Mouse (Mus musculus) thymus, adult 2 months (tissue): ENCODE results near the gene Pde10a. TPM values are rescaled to one million over a fixed set of nuclear protein-coding genes. Genes with fewer than 3 reads are reported as not detected.

Source experiments
- DNase-seq: peaks from one replicate; pipeline ENCODE4 v3.0.0; 2021
- H3K27ac ChIP-seq: fragments of 200-500 bp; 2 replicates; pipeline ENCODE4 v1.5.1; 2012; ENCODE audit warnings: low read length, control low read depth; ENCODE audit not compliant: control insufficient read depth, insufficient read depth
- H3K27me3 ChIP-seq: fragments of 200-500 bp; 2 replicates; pipeline ENCODE4 v1.6.1; 2012; ENCODE audit warnings: mild to moderate bottlenecking, low read length, moderate library complexity, mixed read lengths; ENCODE audit not compliant: control insufficient read depth, insufficient read depth
- H3K36me3 ChIP-seq: fragments of 200-500 bp; 2 replicates; pipeline ENCODE4 v1.6.1; 2012; ENCODE audit warnings: mild to moderate bottlenecking, low read length, moderate library complexity; ENCODE audit not compliant: control insufficient read depth, insufficient read depth
- H3K4me1 ChIP-seq: fragments of 200-500 bp; replicated peaks from 2 replicates; pipeline ENCODE4 v1.6.1; 2012; ENCODE audit warnings: low read length; ENCODE audit not compliant: control insufficient read depth, insufficient read depth
- H3K4me3 ChIP-seq: fragments of 200-500 bp; 2 replicates; pipeline ENCODE4 v1.5.1; 2012; ENCODE audit warnings: mild to moderate bottlenecking, low read length, control low read depth, moderate library complexity; ENCODE audit not compliant: control insufficient read depth, insufficient read depth
- CTCF ChIP-seq: fragments of 200-500 bp; IDR thresholded peaks from 2 replicates; pipeline ENCODE4 v1.5.1; 2012; ENCODE audit warnings: mild to moderate bottlenecking, control low read depth, low read length, moderate library complexity, borderline replicate concordance; ENCODE audit not compliant: control insufficient read depth, poor library complexity, insufficient read depth; ENCODE audit errors: extremely low read depth
- POLR2A ChIP-seq: fragments of 200-500 bp; IDR thresholded peaks from 2 replicates; pipeline ENCODE4 v1.6.1; 2012; ENCODE audit warnings: mild to moderate bottlenecking, low read length, control low read depth, moderate library complexity; ENCODE audit not compliant: control insufficient read depth, poor library complexity, insufficient read depth; ENCODE audit errors: extremely low read depth
- WGBS: fragments of 180-500 bp; shearing (Covaris S2); methylation state at CpG from one replicate; pipeline ENCODE4 v1.1.7; 2018; 5-methylcytosine and 5-hydroxymethylcytosine counted together
- polyA plus RNA-seq: library from polyadenylated mRNA; depleted of rRNA; stranded (reverse); fragments of >200 nt; gene quantifications from 2 replicates; pipeline ENCODE4 v1.2.3, GENCODE M21; 2012

Gene Pde10a
- polyA plus RNA-seq, 1 experiment = 4.8 TPM

DNA sequence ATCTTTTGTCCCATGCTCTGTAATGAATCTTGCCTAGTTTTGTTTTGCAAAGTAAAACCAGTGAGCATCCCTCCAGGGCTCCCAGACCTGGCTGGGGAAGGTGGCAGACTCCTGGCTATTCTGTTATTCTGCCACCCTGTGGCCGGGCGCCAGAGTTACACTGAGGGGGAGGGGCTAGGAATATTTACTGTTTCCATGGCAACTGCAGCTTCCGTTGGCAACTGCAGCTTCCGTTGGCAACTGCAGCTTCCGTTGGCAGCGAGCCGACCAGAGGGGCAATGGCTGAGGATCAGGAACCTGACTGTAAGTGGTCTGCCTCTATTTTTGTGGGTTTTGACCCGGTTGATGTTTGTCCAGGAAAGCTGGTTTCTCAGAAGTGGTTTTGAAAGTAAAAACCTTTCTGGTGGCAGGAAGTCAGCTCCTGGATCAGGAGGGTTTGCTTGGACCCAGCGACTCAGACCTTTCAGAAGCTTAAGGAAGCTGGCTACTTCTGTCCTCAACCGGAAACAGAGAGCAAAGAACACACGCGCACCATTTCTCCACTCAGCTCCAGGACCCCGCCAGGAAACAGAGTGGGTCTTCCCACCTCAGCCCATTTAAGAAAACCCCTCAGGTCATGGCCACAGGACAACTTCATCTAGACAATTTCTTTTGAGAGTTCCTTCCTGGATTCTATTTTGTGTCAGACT, 463.1 kb downstream of the Pde10a start, which contains the start of gene 1700010I14Rik:
Gene 1700010I14Rik (plus strand): TSS at position 215 of the 689 bp plus-strand sequence.
- Histone ChIP-seq H3K27me3 (no peaks in the 10 kb centered on the region), H3K27ac (peak within 1 kb of the TSS; percentile 61), H3K4me1 (peaks cover 5% of the 10 kb centered on the region), H3K36me3 (peaks cover 7% of the 10 kb centered on the region; the same call in 1 of the 2 replicates), H3K4me3 (peak within 1 kb of the TSS; percentile 49)
- TF ChIP-seq CTCF (peak; percentile 89), POLR2A (peak; percentile 69)
- DNase-seq = peak; percentile 91
- WGBS = under 1% methylated on average over 13 of the region's 13 CpGs

DNA sequence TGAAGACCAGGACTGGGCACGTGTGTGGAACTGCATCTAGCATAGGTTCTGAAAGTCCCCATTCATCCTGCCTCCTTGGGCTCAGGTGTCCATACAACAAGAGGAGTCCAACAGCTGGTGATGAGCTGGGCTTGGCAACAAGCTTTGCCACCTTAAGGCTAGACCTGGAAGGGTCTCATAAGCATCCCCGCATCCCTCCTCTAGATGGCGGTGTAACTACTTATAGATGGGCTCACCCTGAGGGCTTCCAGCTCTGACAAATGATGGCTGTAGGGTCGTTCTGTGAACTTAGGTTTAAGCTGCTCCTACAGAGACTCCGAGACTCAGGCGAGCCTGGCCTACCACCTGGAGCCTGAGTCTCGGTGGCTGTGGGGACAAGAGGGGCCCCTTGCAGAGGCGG, 466.0 kb downstream of the Pde10a start:
- Histone ChIP-seq H3K4me3 (no peak overlapping the region), H3K36me3 (peaks cover 7% of the 10 kb centered on the region; the same call in 1 of the 2 replicates), H3K27ac (no peak overlapping the region), H3K27me3 (no peaks in the 10 kb centered on the region), H3K4me1 (peaks cover 5% of the 10 kb centered on the region)
- WGBS = 52% methylated on average over 8 of the region's 8 CpGs
- peak; percentile 70 for DNase-seq
- TF ChIP-seq CTCF (0 out of 2 replicates have a peak, but pooled peaks have one; percentile 41), POLR2A (no peak)

DNA sequence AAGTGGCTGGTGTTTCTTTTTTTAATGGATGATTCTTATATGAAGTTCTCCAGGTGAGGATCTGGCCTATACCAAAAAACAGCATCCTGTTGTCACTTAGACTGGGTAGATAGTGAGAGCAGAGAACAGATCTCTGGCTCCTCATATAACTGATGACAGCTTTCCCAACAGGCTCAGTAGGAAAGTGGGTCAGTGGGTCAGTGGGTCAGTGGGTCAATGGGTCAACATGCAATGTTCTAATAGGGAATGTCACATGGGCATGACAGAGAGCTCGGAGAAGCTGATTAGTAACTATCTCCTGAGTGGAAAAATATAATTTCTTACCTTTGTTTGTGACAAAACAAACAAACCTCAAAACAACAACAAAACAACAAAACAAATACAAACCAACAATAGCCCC, 470.2 kb downstream of the Pde10a start:
- Histone ChIP-seq H3K36me3 (peaks cover 11% of the 10 kb centered on the region; the same call in 1 of the 2 replicates), H3K4me1 (no peaks in the 10 kb centered on the region; the same call in 1 of the 2 replicates), H3K27me3 (no peaks in the 10 kb centered on the region), H3K4me3 (no peak overlapping the region), H3K27ac (no peak overlapping the region)
- TF ChIP-seq POLR2A (no peak), CTCF (no peak)
- DNase-seq = no peak
- 90% methylated on average over 1 of the region's 1 CpGs for WGBS

DNA sequence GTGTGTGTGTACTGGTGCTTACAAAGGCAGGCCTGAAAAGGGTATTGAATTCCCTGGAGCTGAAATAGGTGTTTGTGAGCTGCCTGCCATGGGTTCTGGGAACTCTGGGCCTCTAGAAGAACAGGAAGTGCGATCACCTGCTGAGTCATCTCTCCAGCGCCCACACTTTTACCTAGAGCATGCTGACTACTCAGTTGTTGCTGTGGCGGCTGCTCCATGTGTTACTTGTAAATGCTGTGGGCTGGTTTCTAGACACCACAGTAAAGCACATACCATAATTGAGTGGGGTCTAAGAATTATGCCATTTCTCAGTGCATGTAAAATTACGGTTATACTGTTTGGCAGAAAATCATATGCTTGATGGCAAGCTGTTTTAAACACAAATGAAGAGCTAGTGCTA, 477.3 kb downstream of the Pde10a start:
- DNase-seq = no peak
- no peaks in the 10 kb centered on the region for H3K27me3 ChIP-seq
- H3K4me1 ChIP-seq = peaks cover 15% of the 10 kb centered on the region
- no peak for TF ChIP-seq CTCF
- TF ChIP-seq POLR2A = no peak
- H3K36me3 ChIP-seq = 0 out of 2 replicates have a peak, but pooled peaks cover under 1% of the 10 kb centered on the region
- H3K4me3 ChIP-seq = no peak overlapping the region
- WGBS = 24% methylated on average over 4 of the region's 4 CpGs
- H3K27ac ChIP-seq = no peak overlapping the region

DNA sequence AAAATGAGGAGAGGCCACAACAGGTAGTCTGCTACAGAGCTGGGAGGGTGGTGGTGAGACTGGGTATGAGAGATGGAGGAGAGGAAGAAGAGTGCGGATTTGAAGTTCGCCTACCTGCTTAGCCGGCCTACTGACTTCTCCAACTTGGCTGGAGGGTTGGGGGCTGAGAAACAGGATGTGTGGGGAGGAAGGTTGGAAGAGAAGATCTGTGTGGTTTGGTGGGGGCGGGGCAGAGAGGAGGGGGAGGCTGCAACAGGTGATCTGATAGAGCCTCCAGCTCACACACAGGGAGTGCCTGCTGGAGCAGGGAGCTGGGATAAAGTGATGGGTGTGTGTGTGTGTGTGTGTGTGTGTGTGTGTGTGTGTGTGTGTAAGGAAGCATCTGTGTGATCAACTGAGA, 479.3 kb downstream of the Pde10a start:
- Histone ChIP-seq H3K4me3 (no peak overlapping the region), H3K36me3 (no peaks in the 10 kb centered on the region), H3K27ac (no peak overlapping the region), H3K4me1 (peaks cover 15% of the 10 kb centered on the region), H3K27me3 (no peaks in the 10 kb centered on the region)
- WGBS = 27% methylated on average over 4 of the region's 4 CpGs
- TF ChIP-seq CTCF (no peak), POLR2A (no peak)
- DNase-seq = peak; percentile 38

DNA sequence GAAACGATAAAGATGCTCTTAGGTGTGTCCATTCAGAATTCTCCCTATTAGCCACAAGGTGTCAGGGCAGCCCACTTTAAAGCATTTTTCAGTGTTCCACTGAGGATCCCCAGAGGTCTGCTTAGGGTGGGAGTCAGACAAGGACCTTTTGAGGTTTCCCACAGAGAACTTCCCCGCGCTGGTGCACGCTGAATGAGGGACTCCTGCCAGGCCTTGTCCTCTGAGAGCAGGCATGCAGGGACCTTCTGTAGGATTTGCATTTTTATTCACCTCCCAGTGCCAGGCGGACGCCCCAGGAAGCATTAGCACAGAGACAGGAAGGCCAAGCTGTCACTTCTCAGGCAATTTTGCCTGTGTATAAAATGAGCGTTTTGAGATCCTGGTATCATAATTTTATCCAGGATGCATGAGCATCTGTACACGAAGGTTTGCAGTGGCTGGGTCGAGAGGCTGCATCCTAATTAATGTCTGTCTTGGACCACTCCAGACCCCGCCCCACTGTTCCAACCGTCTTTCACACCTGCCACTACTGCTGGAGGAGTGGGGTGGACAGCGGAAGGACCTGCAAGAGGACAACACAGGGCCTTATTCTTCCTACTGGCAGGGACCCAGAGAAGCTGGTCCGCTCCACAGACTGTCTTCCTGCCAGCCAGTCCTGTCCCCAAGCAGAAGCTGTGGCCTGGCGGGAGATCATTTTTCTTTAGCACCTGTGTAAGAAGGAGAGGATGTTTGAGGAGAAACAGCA, 498.2 kb downstream of the Pde10a start:
- H3K27me3 ChIP-seq = no peaks in the 10 kb centered on the region
- TF ChIP-seq CTCF (no peak), POLR2A (no peak)
- 76% methylated on average over 14 of the region's 14 CpGs for WGBS
- no peaks in the 10 kb centered on the region for H3K4me1 ChIP-seq
- H3K27ac ChIP-seq = no peak overlapping the region
- H3K4me3 ChIP-seq = no peak overlapping the region
- H3K36me3 ChIP-seq = no peaks in the 10 kb centered on the region
- DNase-seq = no peak
